Mouse (Mus musculus): ENCODE measurements at regions not wholly inside any gene's neighbourhood (a gene's known extent, or its start where the extent isn't known, plus 50 kb on each side); places are given as distances from the start of the nearest gene placed in this dataset.

DNA sequence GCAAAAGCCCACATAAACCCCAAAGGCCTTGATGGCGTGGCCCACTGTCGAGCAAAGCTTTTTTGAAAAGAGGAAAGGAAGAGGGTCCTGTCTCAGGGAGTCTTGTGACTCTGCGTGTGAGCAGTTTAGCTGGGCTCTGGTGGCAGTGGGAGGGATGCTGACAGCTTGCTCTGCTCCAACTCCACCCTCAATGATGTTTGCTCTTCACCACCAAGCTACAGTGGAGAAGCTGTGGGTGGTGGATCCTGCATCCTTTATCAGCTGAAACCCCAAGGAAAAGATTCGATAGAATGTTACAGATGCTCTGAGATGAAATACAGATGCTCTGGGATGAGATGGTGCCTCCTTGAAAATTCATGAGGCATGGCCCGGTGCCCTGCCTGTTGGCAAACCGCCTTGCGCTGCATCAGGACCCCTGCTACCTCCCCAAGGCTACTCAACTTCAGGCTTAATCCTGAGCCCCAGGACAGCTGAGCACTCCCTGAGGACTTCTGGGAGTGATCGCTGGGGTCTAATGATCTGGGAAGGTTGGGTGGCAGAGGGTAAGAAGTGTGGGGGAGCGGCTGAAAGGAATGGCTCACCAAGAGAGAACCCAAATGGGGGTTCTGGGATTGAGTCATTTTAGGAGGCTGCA, 120.8 kb upstream of the Kit start:
- Histone ChIP-seq H3K36me3 (no peaks in the 10 kb centered on the region), H3K9me3 (replicated peaks) (no peaks in the 10 kb centered on the region), H3K27me3 (0 out of 2 replicates have a peak, but pooled peaks cover 2% of the 10 kb centered on the region), H3K9ac (no peak overlapping the region), H3K4me1 (peaks cover 5% of the 10 kb centered on the region), H3K4me2 (replicated peaks) (no peak overlapping the region), H3K27ac (replicated peaks) (no peak overlapping the region), H3K4me3 (replicated peaks) (no peak overlapping the region)
- WGBS, result 62% methylated on average over 9 of the region's 9 CpGs
- no peak for ATAC-seq (ENCODE audit: insufficient number of reproducible peaks, low FRiP score, low TSS enrichment, low read depth)

DNA sequence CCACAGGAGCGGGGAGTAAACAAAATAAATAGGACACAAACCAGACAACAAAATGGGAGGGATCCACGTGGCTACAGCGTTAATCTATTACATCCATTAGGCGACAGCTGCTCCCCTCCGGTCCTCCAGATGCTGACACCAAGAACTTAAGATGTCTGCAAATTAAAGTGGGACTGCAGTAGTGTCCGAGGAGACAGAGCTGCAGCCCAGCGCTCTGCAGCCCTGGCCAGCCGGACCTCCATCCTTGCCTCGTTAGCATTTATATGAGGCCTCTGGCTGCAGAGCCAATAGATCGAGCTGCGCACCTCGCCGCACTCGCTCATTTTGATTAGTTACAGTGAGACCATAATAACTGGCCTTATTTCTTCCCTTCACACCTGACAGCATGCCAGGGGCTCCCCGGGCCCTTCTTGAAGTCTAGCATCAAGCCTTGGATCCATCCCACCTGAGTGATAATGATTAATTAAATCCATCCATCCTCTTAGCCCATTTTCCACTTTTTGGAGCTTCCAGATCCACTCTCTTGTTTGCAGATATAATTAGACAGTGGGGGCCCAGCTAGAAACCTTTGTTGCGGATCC, 119.7 kb upstream of the Kit start:
- Histone ChIP-seq H3K27ac (replicated peaks) (no peak overlapping the region), H3K36me3 (no peaks in the 10 kb centered on the region), H3K27me3 (no peaks in the 10 kb centered on the region), H3K4me1 (peaks cover 4% of the 10 kb centered on the region), H3K4me3 (replicated peaks) (no peak overlapping the region), H3K9ac (no peak overlapping the region), H3K4me2 (replicated peaks) (no peak overlapping the region), H3K9me3 (replicated peaks) (no peaks in the 10 kb centered on the region)
- 77% methylated on average over 16 of the region's 16 CpGs for WGBS
- ATAC-seq (ENCODE audit: insufficient number of reproducible peaks, low FRiP score, low TSS enrichment, low read depth), result no peak

DNA sequence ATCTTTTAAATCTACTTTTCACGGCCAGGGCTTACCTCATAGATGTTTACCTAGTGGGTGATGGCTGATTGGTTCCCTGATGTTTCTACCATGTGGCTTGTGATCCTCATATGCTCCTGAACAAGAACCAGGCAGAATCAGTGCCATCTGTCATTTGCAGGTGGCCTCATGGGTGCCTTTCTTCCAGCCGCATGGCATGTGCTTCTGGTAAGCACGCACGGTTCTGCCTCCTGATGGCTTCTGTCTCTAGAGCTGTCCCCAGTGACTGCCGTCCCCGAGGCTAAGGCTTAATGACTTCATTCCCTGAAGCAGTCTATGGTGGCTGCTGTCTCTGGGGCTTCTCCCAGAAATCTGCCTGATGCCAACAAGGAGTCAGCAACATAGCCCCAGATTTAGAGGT, 117.3 kb upstream of the Kit start:
- Histone ChIP-seq H3K27ac (replicated peaks) (no peak overlapping the region), H3K36me3 (no peaks in the 10 kb centered on the region), H3K4me3 (replicated peaks) (no peak overlapping the region), H3K4me2 (replicated peaks) (no peak overlapping the region), H3K9ac (no peak overlapping the region), H3K4me1 (no peaks in the 10 kb centered on the region), H3K27me3 (no peaks in the 10 kb centered on the region), H3K9me3 (replicated peaks) (no peaks in the 10 kb centered on the region)
- ATAC-seq (ENCODE audit: insufficient number of reproducible peaks, low FRiP score, low TSS enrichment, low read depth), result no peak
- WGBS, result 67% methylated on average over 6 of the region's 6 CpGs

DNA sequence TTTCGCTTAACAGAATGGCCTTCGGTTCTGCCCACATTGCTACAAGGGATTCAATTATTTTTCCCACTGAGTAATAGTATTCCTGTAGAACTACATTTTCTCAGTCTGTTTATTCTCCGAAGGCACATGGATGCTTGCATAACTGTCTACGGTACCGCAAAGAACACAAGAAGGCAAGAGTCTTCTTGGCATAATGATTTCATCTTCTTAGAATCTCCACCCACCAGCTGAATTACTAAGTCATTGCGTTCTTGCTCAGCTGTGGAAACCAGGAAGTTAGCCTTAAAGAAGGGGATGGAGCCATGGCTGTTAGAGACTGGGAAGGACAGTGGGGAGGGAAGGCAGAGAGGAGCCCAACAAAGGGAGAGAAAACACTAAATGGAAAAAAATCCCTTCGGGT, 116.4 kb upstream of the Kit start:
- no peak overlapping the region for H3K27ac ChIP-seq (replicated peaks)
- no peak overlapping the region for H3K9ac ChIP-seq
- no peaks in the 10 kb centered on the region for H3K9me3 ChIP-seq (replicated peaks)
- no peaks in the 10 kb centered on the region for H3K4me1 ChIP-seq
- 80% methylated on average over 7 of the region's 7 CpGs for WGBS
- no peaks in the 10 kb centered on the region for H3K36me3 ChIP-seq
- H3K4me2 ChIP-seq (replicated peaks), result no peak overlapping the region
- no peak for ATAC-seq (ENCODE audit: insufficient number of reproducible peaks, low FRiP score, low TSS enrichment, low read depth)
- no peaks in the 10 kb centered on the region for H3K27me3 ChIP-seq
- no peak overlapping the region for H3K4me3 ChIP-seq (replicated peaks)

DNA sequence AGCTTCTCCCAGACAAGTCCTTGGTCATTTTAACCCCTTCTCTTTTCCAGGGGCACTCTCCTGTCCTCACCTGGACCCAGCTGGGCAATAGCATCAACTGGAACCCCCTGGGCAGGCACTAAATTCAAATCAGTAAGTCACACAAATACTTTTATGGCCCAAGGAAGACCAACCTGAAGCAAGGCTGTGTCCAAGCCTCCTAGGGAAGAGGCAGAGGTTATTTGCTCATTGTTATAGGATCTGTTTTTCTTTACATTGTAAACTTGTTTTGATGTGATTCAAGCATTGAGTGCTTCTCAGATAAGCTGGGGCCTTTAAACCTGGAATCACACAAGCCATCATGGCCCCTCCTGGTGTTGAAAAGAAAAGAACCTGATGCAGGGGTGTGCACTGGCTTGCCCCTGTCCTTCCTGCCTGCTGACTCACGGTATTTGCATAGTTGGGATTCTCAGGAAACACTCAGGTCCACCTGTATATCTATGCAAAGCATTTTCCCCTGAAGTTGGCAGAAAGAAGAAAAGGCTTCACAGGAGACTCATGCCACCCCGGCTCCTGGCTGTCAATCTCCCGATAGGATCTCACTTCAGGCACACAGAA, 114.9 kb upstream of the Kit start:
- Histone ChIP-seq H3K4me2 (replicated peaks) (no peak overlapping the region), H3K4me3 (replicated peaks) (no peak overlapping the region), H3K27me3 (no peaks in the 10 kb centered on the region), H3K36me3 (no peaks in the 10 kb centered on the region), H3K9ac (no peak overlapping the region), H3K4me1 (no peaks in the 10 kb centered on the region), H3K9me3 (replicated peaks) (no peaks in the 10 kb centered on the region), H3K27ac (replicated peaks) (no peak overlapping the region)
- ATAC-seq (ENCODE audit: insufficient number of reproducible peaks, low FRiP score, low TSS enrichment, low read depth), result no peak
- 57% methylated on average over 3 of the region's 3 CpGs for WGBS

DNA sequence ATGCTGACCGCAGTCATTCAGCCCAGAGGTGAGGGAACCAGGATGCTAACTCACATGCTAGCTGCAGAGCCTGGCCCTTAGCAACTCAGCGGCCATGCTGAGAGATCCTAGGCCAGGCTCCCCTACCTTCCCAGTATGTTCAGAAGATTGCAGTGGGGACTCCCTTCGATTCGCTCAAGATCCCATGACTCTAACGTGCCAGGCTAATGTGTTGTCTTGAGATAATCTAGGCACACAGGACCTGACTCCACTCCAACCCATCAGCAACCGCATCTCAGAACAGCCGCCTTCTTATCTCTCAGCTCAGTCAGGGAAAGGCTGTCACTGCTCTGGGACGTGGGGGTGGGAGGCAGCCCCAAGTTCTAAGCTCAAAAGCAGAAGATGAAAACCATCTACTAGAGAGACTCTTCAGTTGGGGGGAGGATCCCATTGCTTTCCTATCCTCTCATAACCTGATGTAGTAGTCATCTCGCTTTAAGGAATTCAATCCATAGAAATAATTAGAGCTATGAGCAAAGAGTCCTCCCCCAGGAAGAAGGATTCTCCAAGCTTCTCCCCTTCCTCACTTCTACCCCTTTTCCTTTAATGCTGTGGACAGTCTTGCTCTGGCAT, 114.2 kb upstream of the Kit start:
- no peaks in the 10 kb centered on the region for H3K9me3 ChIP-seq (replicated peaks)
- WGBS, result 77% methylated on average over 9 of the region's 9 CpGs
- ATAC-seq (ENCODE audit: insufficient number of reproducible peaks, low FRiP score, low TSS enrichment, low read depth), result no peak

GRCm38 (mm10) chr5:75461368-75461767, 113.3 kb upstream of the Kit start:
- H3K9ac ChIP-seq, result no peak overlapping the region
- H3K36me3 ChIP-seq, result no peaks in the 10 kb centered on the region
- no peak overlapping the region for H3K4me2 ChIP-seq (replicated peaks)
- H3K4me3 ChIP-seq (replicated peaks), result no peak overlapping the region
- H3K27me3 ChIP-seq, result no peaks in the 10 kb centered on the region
- 83% methylated on average over 5 of the region's 5 CpGs for WGBS
- ATAC-seq (ENCODE audit: insufficient number of reproducible peaks, low FRiP score, low TSS enrichment, low read depth), result no peak
- H3K4me1 ChIP-seq, result no peaks in the 10 kb centered on the region
- H3K27ac ChIP-seq (replicated peaks), result no peak overlapping the region
- H3K9me3 ChIP-seq (replicated peaks), result no peaks in the 10 kb centered on the region

More for the DNA sequence above, 114.2 kb upstream of the Kit start:
- H3K4me2 ChIP-seq (replicated peaks), result no peak overlapping the region
- H3K27me3 ChIP-seq, result no peaks in the 10 kb centered on the region
- H3K4me3 ChIP-seq (replicated peaks), result no peak overlapping the region
- H3K9ac ChIP-seq, result no peak overlapping the region
- H3K27ac ChIP-seq (replicated peaks), result no peak overlapping the region
- no peaks in the 10 kb centered on the region for H3K4me1 ChIP-seq
- H3K36me3 ChIP-seq, result no peaks in the 10 kb centered on the region

- H3K36me3 ChIP-seq, result no peaks in the 10 kb centered on the region
- H3K4me3 ChIP-seq (replicated peaks), result no peak overlapping the region
- H3K27ac ChIP-seq (replicated peaks), result no peak overlapping the region
- no peak for ATAC-seq (ENCODE audit: insufficient number of reproducible peaks, low FRiP score, low TSS enrichment, low read depth)
- WGBS, result 79% methylated on average over 4 of the region's 4 CpGs
- no peak overlapping the region for H3K9ac ChIP-seq
- H3K4me1 ChIP-seq, result 0 out of 2 replicates have a peak, but pooled peaks cover 3% of the 10 kb centered on the region
- no peaks in the 10 kb centered on the region for H3K27me3 ChIP-seq
- no peak overlapping the region for H3K4me2 ChIP-seq (replicated peaks)
- H3K9me3 ChIP-seq (replicated peaks), result no peaks in the 10 kb centered on the region
Observed at GRCm38 (mm10) chr5:75463591-75463990, 111.1 kb upstream of the Kit start.

GRCm38 (mm10) chr5:75465701-75466100, 109.0 kb upstream of the Kit start:
- H3K36me3 ChIP-seq, result no peaks in the 10 kb centered on the region
- ATAC-seq (ENCODE audit: insufficient number of reproducible peaks, low FRiP score, low TSS enrichment, low read depth), result no peak

GRCm38 (mm10) chr5:75466941-75467340, 107.8 kb upstream of the Kit start:
- H3K27me3 ChIP-seq, result no peaks in the 10 kb centered on the region
- H3K36me3 ChIP-seq, result no peaks in the 10 kb centered on the region
- no peak overlapping the region for H3K9ac ChIP-seq
- WGBS, result 54% methylated on average over 4 of the region's 4 CpGs
- no peaks in the 10 kb centered on the region for H3K9me3 ChIP-seq (replicated peaks)
- no peak overlapping the region for H3K4me2 ChIP-seq (replicated peaks)
- 0 out of 2 replicates have a peak, but pooled peaks cover 3% of the 10 kb centered on the region for H3K4me1 ChIP-seq
- no peak for ATAC-seq (ENCODE audit: insufficient number of reproducible peaks, low FRiP score, low TSS enrichment, low read depth)
- H3K4me3 ChIP-seq (replicated peaks), result no peak overlapping the region
- no peak overlapping the region for H3K27ac ChIP-seq (replicated peaks)

More at GRCm38 (mm10) chr5:75465701-75466100, 109.0 kb upstream of the Kit start:
- H3K27ac ChIP-seq (replicated peaks), result no peak overlapping the region
- H3K4me2 ChIP-seq (replicated peaks), result no peak overlapping the region
- H3K9me3 ChIP-seq (replicated peaks), result no peaks in the 10 kb centered on the region
- WGBS, result 73% methylated on average over 7 of the region's 7 CpGs
- no peak overlapping the region for H3K4me3 ChIP-seq (replicated peaks)
- no peaks in the 10 kb centered on the region for H3K27me3 ChIP-seq
- H3K4me1 ChIP-seq, result 0 out of 2 replicates have a peak, but pooled peaks cover 3% of the 10 kb centered on the region
- H3K9ac ChIP-seq, result no peak overlapping the region

DNA sequence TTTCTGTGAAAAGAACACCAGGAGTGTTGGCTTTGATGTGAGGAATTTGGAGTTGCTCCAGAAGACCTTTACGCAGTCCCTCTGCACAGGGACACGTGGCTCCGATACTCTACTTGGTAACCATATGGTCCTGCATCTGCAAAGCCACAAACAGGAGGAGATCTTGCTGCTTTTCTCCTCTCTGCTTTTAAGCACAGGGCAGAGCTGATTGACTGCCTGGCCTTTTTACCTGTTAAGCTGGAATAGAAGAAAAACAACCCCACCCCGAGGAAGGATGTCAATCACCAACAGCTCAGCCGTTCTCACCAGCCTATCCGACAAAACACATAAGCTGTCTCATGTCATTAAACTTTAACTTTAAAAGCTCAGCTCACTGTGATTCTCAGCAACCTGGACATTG, 106.8 kb upstream of the Kit start:
- Histone ChIP-seq H3K4me1 (0 out of 2 replicates have a peak, but pooled peaks cover 3% of the 10 kb centered on the region), H3K27me3 (no peaks in the 10 kb centered on the region), H3K27ac (replicated peaks) (no peak overlapping the region), H3K9me3 (replicated peaks) (no peaks in the 10 kb centered on the region), H3K4me2 (replicated peaks) (no peak overlapping the region), H3K36me3 (no peaks in the 10 kb centered on the region), H3K4me3 (replicated peaks) (no peak overlapping the region), H3K9ac (no peak overlapping the region)
- no peak for ATAC-seq (ENCODE audit: insufficient number of reproducible peaks, low FRiP score, low TSS enrichment, low read depth)
- 28% methylated on average over 6 of the region's 6 CpGs for WGBS

All from embryonic facial prominence, embryonic 15.5 days (tissue).